Mouse (Mus musculus): ENCODE measurements at regions not wholly inside any gene's neighbourhood (a gene's known extent, or its start where the extent isn't known, plus 50 kb on each side); places are given as distances from the start of the nearest gene placed in this dataset.

DNA sequence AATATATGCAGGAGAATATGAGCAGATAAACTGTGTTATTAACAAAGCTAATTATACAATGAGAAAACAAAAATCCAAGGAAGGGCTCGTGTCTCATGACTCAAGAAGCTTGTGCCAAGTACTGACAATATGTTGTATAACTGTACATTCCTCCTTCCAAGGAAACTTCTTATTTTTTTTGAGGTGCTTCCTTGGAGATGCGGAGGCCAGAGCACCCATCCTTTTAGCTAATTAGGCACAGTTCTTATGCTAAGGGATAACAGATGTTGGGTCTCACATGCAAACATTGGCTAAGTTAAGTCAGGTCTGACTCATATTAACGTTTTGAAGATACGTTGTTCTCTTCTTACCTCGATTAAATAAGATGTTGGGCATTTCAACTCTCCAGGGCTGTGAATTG, 426.1 kb downstream of the Adra2a start:
- no peak for DNase-seq (ENCODE audit: low spot score)

DNA sequence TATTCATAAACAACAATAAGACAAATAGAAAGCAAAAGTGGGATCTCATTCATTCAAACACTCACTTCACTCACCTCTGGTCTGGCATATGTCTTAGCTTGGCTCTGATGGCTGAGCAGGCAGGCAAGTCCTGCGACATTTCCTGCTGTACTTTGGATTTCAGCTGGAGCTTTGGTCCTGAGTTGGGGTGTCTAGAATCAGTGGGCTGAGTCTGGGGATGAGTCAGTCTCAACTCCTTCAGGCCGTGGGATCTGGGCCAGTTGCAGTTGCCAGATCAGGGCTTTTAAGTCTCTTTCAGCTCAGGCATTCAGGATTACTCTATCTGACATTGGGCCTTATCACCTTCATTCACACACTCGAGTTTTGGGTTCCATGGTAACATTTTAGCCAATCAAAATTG, 454.1 kb downstream of the Adra2a start:
- DNase-seq (ENCODE audit: low spot score): no peak

DNA sequence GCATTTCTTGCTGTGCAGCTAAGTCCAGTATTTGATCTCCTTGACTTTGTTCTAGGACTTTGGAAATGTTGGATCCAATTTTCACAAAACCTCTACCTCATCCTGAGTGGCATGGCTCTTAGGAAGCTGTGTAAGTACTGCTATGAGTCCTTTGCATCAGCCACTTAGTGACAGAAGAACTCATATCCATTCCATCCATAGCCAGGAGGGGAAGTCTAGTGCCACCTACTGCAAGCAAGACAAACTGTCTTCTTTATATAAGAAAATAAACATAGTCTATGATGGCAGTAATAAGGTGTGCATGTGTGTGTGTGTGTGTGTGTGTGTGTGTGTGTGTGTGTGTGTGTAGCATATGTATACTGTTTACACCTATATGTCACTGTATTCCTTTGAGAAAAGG, 489.9 kb downstream of the Adra2a start:
- DNase-seq (ENCODE audit: low spot score): no peak

DNA sequence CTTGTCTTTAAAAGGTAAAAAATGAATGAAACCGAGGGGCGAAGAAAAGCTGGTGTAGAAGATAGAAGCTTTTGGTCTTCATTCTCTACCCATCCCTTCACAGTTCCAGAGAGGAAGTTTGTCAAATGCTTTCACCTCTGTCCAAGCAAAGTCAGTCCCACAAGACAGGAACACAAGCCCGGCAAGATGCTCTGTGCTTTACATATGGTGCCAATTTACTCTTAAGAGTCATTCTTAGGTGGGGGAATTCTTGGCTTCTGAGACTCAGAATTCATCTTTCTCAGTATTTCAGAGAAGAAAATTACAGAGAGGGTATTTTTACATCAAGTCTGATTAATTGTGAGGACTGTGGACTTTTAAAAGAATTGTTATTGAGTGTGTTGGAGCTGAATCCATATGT, 511.4 kb downstream of the Adra2a start:
- no peak for DNase-seq (ENCODE audit: low spot score)

DNA sequence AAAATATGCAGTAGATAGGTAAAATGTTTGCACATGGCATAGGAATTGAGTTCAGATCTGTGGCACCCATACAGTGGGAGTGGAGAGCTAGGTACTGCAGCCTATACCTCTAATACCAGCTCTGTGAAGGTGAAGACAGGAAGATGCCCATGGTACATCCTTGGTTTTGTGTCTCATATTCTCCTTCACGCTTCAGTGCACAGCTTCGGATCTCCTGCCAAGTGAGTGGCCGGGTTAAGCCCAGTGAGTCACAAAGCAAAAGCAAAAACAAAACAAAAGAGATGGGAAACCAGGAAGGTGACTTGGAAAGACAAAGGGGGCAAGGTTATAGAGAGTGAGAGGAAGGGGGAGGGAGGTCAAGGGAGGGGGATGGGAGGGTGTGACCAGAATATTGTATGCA, 514.0 kb downstream of the Adra2a start:
- DNase-seq (ENCODE audit: low spot score): no peak

DNA sequence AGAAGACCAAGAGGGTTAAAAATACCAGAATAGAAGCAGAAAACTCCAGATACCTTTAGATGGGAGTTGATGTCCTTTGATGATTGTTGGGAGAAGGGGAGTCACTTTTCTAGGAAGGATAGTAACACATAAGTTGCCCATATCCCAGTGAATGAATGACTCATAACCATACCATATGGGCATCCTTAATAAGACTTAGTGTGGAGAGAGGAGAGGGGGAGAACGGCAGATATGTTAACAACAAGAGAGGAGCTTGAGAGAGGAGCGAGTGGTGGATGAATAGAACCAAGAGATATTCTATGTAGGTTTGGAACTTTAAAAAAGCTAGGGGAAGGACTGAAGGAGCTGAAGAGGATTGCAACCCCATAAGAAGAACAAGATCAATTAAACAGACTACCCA, 539.6 kb downstream of the Adra2a start:
- no peak for DNase-seq (ENCODE audit: low spot score)

DNA sequence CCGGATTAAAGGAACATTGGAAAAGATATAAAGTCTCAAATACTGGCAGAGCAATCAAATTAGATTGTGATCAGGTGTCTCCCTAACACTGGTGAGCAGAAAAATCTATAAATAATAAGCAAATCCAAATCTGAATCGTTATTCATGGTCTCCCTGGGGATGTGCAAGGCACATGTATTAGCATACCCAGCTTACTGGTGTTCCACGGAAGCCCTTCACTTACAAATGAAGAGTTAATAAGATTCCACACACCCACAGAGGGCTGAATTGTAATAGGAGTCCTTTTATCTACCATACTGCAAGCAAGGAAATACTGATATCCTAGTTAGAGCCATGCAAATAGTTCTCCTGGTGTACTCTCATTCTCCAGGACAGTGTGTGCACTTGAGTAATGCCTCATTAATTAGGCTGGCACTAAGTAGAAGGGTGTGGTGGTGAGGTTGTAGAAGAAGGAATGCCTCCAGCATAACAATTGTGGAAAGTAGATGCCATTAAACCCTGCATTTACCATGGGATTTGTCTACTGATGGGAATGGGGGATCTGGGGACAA, 540.8 kb downstream of the Adra2a start:
- DNase-seq (ENCODE audit: low spot score): no peak

DNA sequence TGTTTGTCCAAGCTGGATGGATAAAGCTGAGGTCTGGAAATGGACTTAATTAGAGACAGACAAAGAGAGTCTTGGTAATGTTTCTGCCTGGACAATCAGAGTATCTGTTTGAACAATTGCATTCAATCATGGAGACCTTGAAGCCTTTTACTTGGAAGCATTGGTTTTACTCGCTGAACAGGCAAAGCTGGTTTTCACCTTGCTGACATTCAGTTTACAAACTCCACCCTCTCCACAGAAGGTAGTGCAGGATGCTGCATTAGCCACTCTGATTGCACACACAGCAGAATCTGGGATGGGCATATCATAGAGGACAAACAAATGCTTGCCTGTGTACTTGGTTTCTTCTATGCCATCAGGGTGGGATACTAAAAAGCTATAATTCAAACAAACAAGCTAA, 541.4 kb downstream of the Adra2a start:
- no peak for DNase-seq (ENCODE audit: low spot score)

DNA sequence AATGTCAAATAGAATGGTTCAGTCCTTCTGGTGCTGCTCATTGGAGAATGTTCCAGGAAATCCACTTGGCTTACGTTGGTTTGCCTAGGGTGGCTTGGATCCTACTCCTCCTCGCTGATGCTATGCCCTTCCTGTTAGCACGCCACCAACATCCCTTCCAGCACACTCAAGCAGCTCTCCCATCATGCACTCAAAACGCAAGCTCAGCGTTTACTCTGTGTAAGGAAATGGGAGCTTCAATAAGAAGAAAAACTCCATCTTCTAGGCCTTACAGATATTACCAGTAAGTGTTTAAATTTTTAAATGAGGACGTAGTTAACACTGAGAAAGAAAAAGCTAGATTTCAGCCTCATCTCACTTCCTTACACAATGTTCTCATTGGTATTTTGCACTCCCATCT, 523.7 kb downstream of the Gpam start:
- no peak for DNase-seq (ENCODE audit: low spot score)

DNA sequence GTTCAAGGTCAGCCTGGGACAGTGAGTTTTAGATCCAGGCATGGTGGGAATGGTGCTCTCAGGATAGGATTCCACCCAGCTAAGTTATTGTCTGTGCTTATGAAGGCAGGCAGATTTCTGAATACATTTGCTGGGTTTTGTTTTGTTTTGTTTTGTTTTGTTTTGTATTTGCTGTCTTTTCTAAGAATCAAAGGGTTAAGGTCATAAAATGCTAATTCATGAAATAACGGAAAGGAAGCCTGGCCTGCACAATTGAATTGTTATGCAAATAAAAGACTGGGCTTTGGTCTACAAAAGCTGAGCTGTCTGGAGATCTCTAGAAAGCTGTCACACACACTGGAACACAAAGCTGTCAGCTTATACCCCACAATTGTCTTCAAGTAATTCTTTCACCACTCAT, 521.7 kb downstream of the Gpam start:
- DNase-seq (ENCODE audit: low spot score): no peak

DNA sequence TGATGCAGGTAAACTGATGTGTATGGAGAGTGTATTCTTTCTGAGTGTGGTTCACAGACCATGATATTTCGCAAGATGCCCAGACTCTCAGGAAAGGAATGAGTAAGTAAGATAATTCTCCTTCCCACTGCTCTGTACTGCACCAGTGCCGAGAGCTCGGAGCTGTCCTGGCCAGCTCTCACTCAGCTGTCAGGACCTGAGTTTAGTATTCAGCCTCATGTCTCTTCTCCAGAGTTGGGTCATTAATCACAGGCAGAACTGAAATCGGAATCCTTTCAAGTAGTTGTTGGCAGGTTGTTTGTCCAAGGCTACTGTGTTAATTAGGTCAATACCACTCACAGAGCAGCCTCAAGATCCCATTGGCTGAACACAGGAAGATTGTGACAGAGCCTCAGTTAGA, 510.1 kb downstream of the Gpam start:
- DNase-seq (ENCODE audit: low spot score): no peak

All from testis, postnatal 14 days (tissue).